Comparison of ENCODE assay signal across 9 mouse cellular contexts in the genomic region with DNA sequence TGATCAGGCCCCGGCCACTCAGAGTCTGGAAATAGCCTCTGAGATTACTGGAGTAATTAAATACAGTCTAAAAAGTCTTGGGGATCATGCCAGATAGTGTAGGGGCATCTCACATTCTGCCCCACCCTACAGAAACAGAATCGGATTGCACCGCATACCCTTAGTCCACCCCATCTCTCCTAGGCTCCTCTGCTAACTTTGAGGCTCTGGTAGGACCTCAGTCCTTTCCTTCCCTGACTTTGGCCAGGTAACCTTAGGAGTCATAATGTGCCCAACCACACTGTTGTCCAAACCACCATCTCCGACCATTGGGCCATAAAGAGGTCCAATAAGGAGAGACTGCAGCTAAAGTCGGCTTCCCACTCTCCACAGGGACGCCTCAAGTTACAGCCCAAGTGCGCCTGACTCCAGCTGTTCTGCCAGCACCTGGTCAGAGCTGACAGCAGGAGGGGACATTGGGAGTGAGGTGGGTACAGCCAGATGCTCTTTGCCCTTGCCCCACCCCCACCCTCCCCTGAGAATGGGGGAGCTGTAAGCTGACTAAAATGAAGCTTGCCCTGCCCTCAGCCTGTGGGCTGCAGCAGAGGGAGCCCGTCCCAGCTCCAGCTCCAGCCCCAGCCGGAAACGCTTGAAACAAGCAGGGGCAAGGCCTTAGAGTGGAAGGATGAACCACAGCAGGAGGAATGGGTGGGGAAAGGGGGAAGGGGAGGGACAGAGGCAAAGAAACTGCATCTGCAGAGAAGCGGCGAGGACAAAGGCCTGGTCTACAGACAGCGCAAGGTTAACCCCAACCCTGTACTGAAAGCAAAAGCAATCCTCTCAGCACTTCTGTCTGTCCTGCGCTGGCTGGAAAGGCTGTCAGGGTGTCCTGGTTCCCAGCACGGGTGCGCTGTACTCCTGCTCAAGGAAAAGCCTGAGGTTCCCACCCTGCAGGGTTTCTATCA. TPM values are rescaled to one million over a fixed set of nuclear protein-coding genes. Genes with fewer than 3 reads are reported as not detected.
DNase-seq lines count a peak whose midpoint lies in the region; ATAC-seq and TF ChIP-seq lines count a peak whose summit lies in the region.
"Had no signal": no experiment of that assay in that cellular context is flagged by ENCODE, and none has a peak within 500 bp of the region (broad histone marks: within the 10 kb centered on the region; RNA-seq: fewer than 3 reads in every experiment).

No protein-coding gene starts in this region.

- peaks cover 17% of the 10 kb centered on the region for H3K4me1 ChIP-seq in lung, embryonic 14.5 days (ENCODE audit: insufficient read depth)
- peaks cover 16% of the 10 kb centered on the region; the same call in 1 of the 2 replicates for H3K4me1 ChIP-seq in kidney, embryonic 14.5 days (ENCODE audit: control insufficient read depth, insufficient read depth, low read length)

- H3K9me3 ChIP-seq in lung, embryonic 14.5 days (ENCODE audit: low read depth, low read length) = no peaks in the 10 kb centered on the region
- H3K9me3 ChIP-seq in kidney, embryonic 14.5 days (ENCODE audit: control insufficient read depth, low read length) = no peaks in the 10 kb centered on the region

- 17% methylated on average over 16 of the region's 16 CpGs for WGBS in lung, embryonic 14.5 days
- whole genome bisulfite sequencing in kidney, embryonic 14.5 days = 21% methylated on average over 16 of the region's 16 CpGs

- peak; percentile 77 for ATAC-seq in lung, embryonic 14.5 days (ENCODE audit: insufficient read depth)
- ATAC-seq in kidney, embryonic 14.5 days (ENCODE audit: low FRiP score, low TSS enrichment) = peak; percentile 61
- peak; percentile 26 for ATAC-seq in megakaryocyte, adult 5-6 weeks (ENCODE audit: poor library complexity, severe bottlenecking)

- peak overlapping the region; percentile 67 for H3K27ac ChIP-seq in lung, embryonic 14.5 days (ENCODE audit: low read depth)
- peak overlapping the region; percentile 30; the same call in 1 of the 2 replicates for H3K27ac ChIP-seq in kidney, embryonic 14.5 days (ENCODE audit: low read depth, low read length)

- peak; percentile 3; the same call in 1 of the 2 replicates for TF ChIP-seq CTCF in lung, embryonic 14.5 days (IDR thresholded peaks at IDR 0.05; ENCODE audit: low read depth)

- DNase-seq in lung, embryonic 14.5 days = peak; percentile 50
- DNase-seq in lung, postnatal 25 days (ENCODE audit: low spot score) = no peak
- peak; percentile 48 to 74 for DNase-seq in gastrocnemius, adult 8-10 months (ENCODE audit: low spot score in 2 of 2)
- DNase-seq in layer of hippocampus, postnatal 10 days (ENCODE audit: low spot score in 2 of 2) = no peak
- no peak for DNase-seq in cerebellum, postnatal 10 days
- DNase-seq in adrenal gland, postnatal 25 days = no peak

- H3K4me3 ChIP-seq in lung, embryonic 14.5 days (ENCODE audit: low read depth, low read length) = no peak overlapping the region
- peak overlapping the region; percentile 4; the same call in 1 of the 2 replicates for H3K4me3 ChIP-seq in kidney, embryonic 14.5 days (ENCODE audit: low read length)

- peak overlapping the region; percentile 39; the same call in 1 of the 2 replicates for H3K9ac ChIP-seq in lung, embryonic 14.5 days
- H3K9ac ChIP-seq in kidney, embryonic 14.5 days (ENCODE audit: low read depth, low read length) = 0 out of 2 replicates have a peak overlapping the region, but pooled peaks have one; percentile 13

- H3K27me3 ChIP-seq in lung, embryonic 14.5 days (ENCODE audit: insufficient read depth, low read length) = no peaks in the 10 kb centered on the region
- no peaks in the 10 kb centered on the region for H3K27me3 ChIP-seq in kidney, embryonic 14.5 days (ENCODE audit: control insufficient read depth, insufficient read depth, low read length)

- H3K4me2 ChIP-seq in lung, embryonic 14.5 days = peak overlapping the region; percentile 46
- peak overlapping the region; percentile 30 for H3K4me2 ChIP-seq in kidney, embryonic 14.5 days (replicated peaks; ENCODE audit: low read depth, low read length)

- no peaks in the 10 kb centered on the region for H3K36me3 ChIP-seq in lung, embryonic 14.5 days (ENCODE audit: insufficient read depth)
- no peaks in the 10 kb centered on the region for H3K36me3 ChIP-seq in kidney, embryonic 14.5 days (ENCODE audit: control insufficient read depth, insufficient read depth, low read length)

RNA-seq across cellular contexts. Expression of gene Mapkapk3, which starts 10.0 kb away (rescaled TPM):
- polyA plus RNA-seq in lung, embryonic 14.5 days (2014; fragmentation: Nextera tagmentation; extraction: Ambion mirVana) = 7.8 and 8.3 TPM in 2 replicates
- total RNA-seq in gastrocnemius, adult 8-10 months (2022) = 10 to 100 TPM; 33.6 to 41.0 (median 36.0) TPM
- 3.8 and 6.5 TPM in 2 replicates for polyA plus RNA-seq in kidney, embryonic 14.5 days (2014; fragmentation: Nextera tagmentation; extraction: Ambion mirVana)
- 98.6 and 105 TPM in 2 replicates for total RNA-seq in megakaryocyte, adult 5-6 weeks (2015)
- total RNA-seq in megakaryocyte, adult 5-6 weeks (2017) = 156 and 174 TPM in 2 replicates
- 1 to 10 TPM; 1.7 to 1.8 TPM for total RNA-seq in layer of hippocampus, postnatal 10 days (2021)
- total RNA-seq in adrenal gland, postnatal 25 days (2021) = 56.8 and 57.8 TPM in 2 replicates

RNA-seq across cellular contexts. Expression of gene Cish, which starts 16.2 kb away (rescaled TPM):
- polyA plus RNA-seq in lung, embryonic 14.5 days (2014; fragmentation: Nextera tagmentation; extraction: Ambion mirVana) = 8.5 and 9.2 TPM in 2 replicates
- total RNA-seq in gastrocnemius, adult 8-10 months (2022) = 10 to 100 TPM in 3 of 4 experiments, 1 to 10 TPM in 1; 5.1 to 61.2 (median 22.7) TPM
- 6.3 and 7.1 TPM in 2 replicates for polyA plus RNA-seq in kidney, embryonic 14.5 days (2014; fragmentation: Nextera tagmentation; extraction: Ambion mirVana)
- total RNA-seq in megakaryocyte, adult 5-6 weeks (2015) = 1.7 and 5.3 TPM in 2 replicates
- 0.40 and 0.45 TPM in 2 replicates for total RNA-seq in megakaryocyte, adult 5-6 weeks (2017)
- total RNA-seq in layer of hippocampus, postnatal 10 days (2021) = 10 to 100 TPM in 1 of 2 experiments, 1 to 10 TPM in 1; 5.9 to 10.0 TPM
- total RNA-seq in adrenal gland, postnatal 25 days (2021) = 8.1 and 14.9 TPM in 2 replicates

RNA-seq across cellular contexts. Expression of gene Dock3, which starts 47.9 kb away (rescaled TPM):
- 0.23 and 0.25 TPM in 2 replicates for polyA plus RNA-seq in lung, embryonic 14.5 days (2014; fragmentation: Nextera tagmentation; extraction: Ambion mirVana)
- under 1 TPM in 3 of 4 experiments, not detected in 1; 0.13 to 0.32 (median 0.19) TPM for total RNA-seq in gastrocnemius, adult 8-10 months (2022)
- polyA plus RNA-seq in kidney, embryonic 14.5 days (2014; fragmentation: Nextera tagmentation; extraction: Ambion mirVana) = 0.23 and 0.93 TPM in 2 replicates
- not detected in 2 replicates for total RNA-seq in megakaryocyte, adult 5-6 weeks (2015)
- total RNA-seq in megakaryocyte, adult 5-6 weeks (2017) = not detected in 2 replicates
- total RNA-seq in layer of hippocampus, postnatal 10 days (2021) = 100 to 1,000 TPM in 1 of 2 experiments, 10 to 100 TPM in 1; 87.6 to 114 TPM
- 4.9 and 5.4 TPM in 2 replicates for total RNA-seq in adrenal gland, postnatal 25 days (2021)
- total RNA-seq: neutrophil, adult 5-6 weeks had no signal

RNA-seq across cellular contexts. Expression of gene Hemk1, which starts 58.5 kb away (rescaled TPM):
- 9.8 and 11.3 TPM in 2 replicates for polyA plus RNA-seq in lung, embryonic 14.5 days (2014; fragmentation: Nextera tagmentation; extraction: Ambion mirVana)
- total RNA-seq in gastrocnemius, adult 8-10 months (2022) = 10 to 100 TPM in 3 of 4 experiments, 1 to 10 TPM in 1; 9.6 to 16.3 (median 11.7) TPM
- 9.7 and 11.3 TPM in 2 replicates for polyA plus RNA-seq in kidney, embryonic 14.5 days (2014; fragmentation: Nextera tagmentation; extraction: Ambion mirVana)
- 4.1 and 6.4 TPM in 2 replicates for total RNA-seq in megakaryocyte, adult 5-6 weeks (2015)
- total RNA-seq in megakaryocyte, adult 5-6 weeks (2017) = 5.0 and 8.0 TPM in 2 replicates
- total RNA-seq in layer of hippocampus, postnatal 10 days (2021) = 10 to 100 TPM; 14.6 to 19.9 TPM
- 21.9 and 23.0 TPM in 2 replicates for total RNA-seq in adrenal gland, postnatal 25 days (2021)

Comparison
In these comparisons a context has a peak if more than half of its experiments do, and no peak if none do; other contexts are left out.
1. DNase-seq: peak in lung, embryonic 14.5 days (single experiment) and gastrocnemius, adult 8-10 months (2 of 2); none in lung, postnatal 25 days (single experiment), layer of hippocampus, postnatal 10 days (0 of 2), cerebellum, postnatal 10 days (0 of 2) and adrenal gland, postnatal 25 days (single experiment).
2. ATAC-seq: peak in every context shown above with its lines; median percentile 77 in lung, embryonic 14.5 days; 61 in kidney, embryonic 14.5 days; 26 in megakaryocyte, adult 5-6 weeks.
3. RNA of gene Mapkapk3, which starts 10.0 kb away (total RNA-seq): 98.6 to 174 TPM in megakaryocyte, adult 5-6 weeks, 56.8 to 57.8 TPM in adrenal gland, postnatal 25 days and 33.6 to 41.0 TPM in gastrocnemius, adult 8-10 months; 1.7 to 1.8 TPM in layer of hippocampus, postnatal 10 days; every median in the first group is over 10 times any median in the second.
4. RNA of gene Dock3, which starts 47.9 kb away (total RNA-seq): 87.6 to 114 TPM in layer of hippocampus, postnatal 10 days; 4.9 to 5.4 TPM in adrenal gland, postnatal 25 days, 0.13 to 0.32 TPM in gastrocnemius, adult 8-10 months and not detected in megakaryocyte, adult 5-6 weeks; every median in the first group is over 10 times any median in the second.